Mouse (Mus musculus) lung, embryonic 14.5 days (tissue): ENCODE results near the gene Sec24b. TPM values are rescaled to one million over a fixed set of nuclear protein-coding genes. Genes with fewer than 3 reads are reported as not detected.
A peak's percentile ranks its signal among the peaks of the same experiment; 100 is the strongest.

ENCODE experiments used
- ATAC-seq: fragments of 200-750 bp; cut with Nextera tagmentation; 2 replicates; pipeline ENCODE4 v1.8.0; 2017; ENCODE audit warnings: mild to moderate bottlenecking, moderate TSS enrichment, moderate library complexity; ENCODE audit not compliant: insufficient read depth
- DNase-seq: peaks from one replicate; pipeline ENCODE4 v3.0.0-alpha.2; 2015
- H3K27ac ChIP-seq: fragments of 300-500 bp; sonication (generic); 2 replicates; pipeline ENCODE4 v1.5.1; 2014; ENCODE audit warnings: low read depth, mild to moderate bottlenecking, moderate library complexity
- H3K27me3 ChIP-seq: fragments of 300-500 bp; sonication (generic); 2 replicates; pipeline ENCODE4 v1.6.1; 2014; ENCODE audit warnings: low read length, control low read depth; ENCODE audit not compliant: insufficient read depth
- H3K36me3 ChIP-seq: fragments of 300-500 bp; sonication (generic); 2 replicates; pipeline ENCODE4 v1.6.1; 2014; ENCODE audit warnings: control low read depth; ENCODE audit not compliant: insufficient read depth
- H3K4me1 ChIP-seq: fragments of 300-500 bp; sonication (generic); 2 replicates; pipeline ENCODE4 v1.6.1; 2014; ENCODE audit warnings: antibody characterized with exemption, control low read depth; ENCODE audit not compliant: insufficient read depth
- H3K4me2 ChIP-seq: fragments of 300-500 bp; sonication (generic); 2 replicates; pipeline ENCODE4 v1.6.1; 2014; ENCODE audit warnings: mild to moderate bottlenecking
- H3K4me3 ChIP-seq: fragments of 300-500 bp; sonication (generic); 2 replicates; pipeline ENCODE4 v1.5.1; 2014; ENCODE audit warnings: low read depth, low read length
- H3K9ac ChIP-seq: fragments of 300-500 bp; sonication (generic); 2 replicates; pipeline ENCODE4 v1.6.1; 2014
- H3K9me3 ChIP-seq: fragments of 300-500 bp; sonication (generic); 2 replicates; pipeline ENCODE4 v1.6.1; 2016; ENCODE audit warnings: low read depth, low read length, control low read depth
- CTCF ChIP-seq: IDR thresholded peaks from 2 replicates; pipeline ENCODE4 v1.5.1; 2016; ENCODE audit warnings: antibody characterized with exemption, low read depth
- WGBS: fragments of 180-500 bp; shearing (Covaris S2); extraction: QIAGEN DNeasy Blood & Tissue Kit; methylation state at CpG from one replicate; pipeline ENCODE4 v1.1.7; 2014; 5-methylcytosine and 5-hydroxymethylcytosine counted together
- polyA plus RNA-seq: library from polyadenylated mRNA; unstranded; fragments of >200 nt; fragmentation: Nextera tagmentation; extraction: Ambion mirVana; gene quantifications from 2 replicates; pipeline ENCODE4 v1.2.1, GENCODE M21; 2014

The Sec24b gene
- 38.6 and 46.3 TPM in 2 replicates for polyA plus RNA-seq

DNA sequence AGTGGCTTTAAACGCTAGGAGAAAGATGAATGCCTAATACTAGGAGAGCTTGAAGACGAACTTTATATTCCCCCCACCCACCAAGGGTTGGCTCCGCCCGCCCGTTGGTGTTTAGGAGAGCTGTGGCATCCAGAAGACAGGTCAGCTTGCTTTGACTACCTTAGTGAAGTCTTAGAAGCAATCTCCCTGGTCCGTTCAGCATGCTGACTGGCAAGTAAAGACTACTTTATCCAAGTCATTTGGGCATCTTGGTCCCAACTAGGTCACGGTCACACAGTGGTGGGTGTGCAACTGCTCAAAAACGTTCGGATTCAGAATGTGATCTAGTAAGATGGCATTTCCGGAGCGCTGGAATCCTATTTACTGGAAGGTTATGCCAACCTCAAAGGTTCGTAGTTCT, at the start of gene Sec24b:
Gene Sec24b (minus strand): TSS at position 273 of the 400 bp plus-strand sequence.
- ATAC-seq (0 out of 2 replicates have a peak, but pooled peaks have one; percentile 9), DNase-seq (peak; percentile 64)
- Histone ChIP-seq H3K4me1 (peaks cover 19% of the 10 kb centered on the region; the same call in 1 of the 2 replicates), H3K9ac (peak within 1 kb of the TSS; percentile 95), H3K27ac (peak within 1 kb of the TSS; percentile 97), H3K4me2 (peak within 1 kb of the TSS; percentile 88), H3K4me3 (peak within 1 kb of the TSS; percentile 87), H3K36me3 (peaks cover 4% of the 10 kb centered on the region; the same call in 1 of the 2 replicates), H3K27me3 (no peaks in the 10 kb centered on the region), H3K9me3 (no peaks in the 10 kb centered on the region)
- no peak for TF ChIP-seq CTCF
- WGBS: 8% methylated on average over 12 of the region's 12 CpGs

DNA sequence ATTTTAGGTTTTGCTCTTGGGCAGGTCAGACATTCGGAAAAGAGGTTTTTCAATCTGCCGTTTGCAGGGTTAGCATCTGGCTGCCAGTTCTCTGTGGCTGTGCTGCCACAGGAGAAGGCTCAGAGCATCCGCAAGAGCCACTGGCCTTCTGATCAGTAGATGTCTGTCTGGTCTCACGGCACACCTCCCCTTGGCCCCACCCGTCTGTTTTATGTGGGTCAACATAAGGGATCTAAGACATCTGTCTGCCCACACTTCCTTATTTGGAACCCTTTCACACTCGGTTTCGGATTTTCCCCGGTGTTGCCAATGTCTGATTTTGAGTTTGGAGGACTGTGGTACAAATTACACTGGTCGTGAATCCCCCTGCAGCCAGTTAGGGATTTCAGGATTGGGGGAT, 43.1 kb upstream of the Sec24b start:
- 31% methylated on average over 9 of the region's 9 CpGs for WGBS
- DNase-seq (peak; percentile 66), ATAC-seq (peak; percentile 82)
- H3K4me3 ChIP-seq: no peak overlapping the region
- no peaks in the 10 kb centered on the region for H3K9me3 ChIP-seq
- 0 out of 2 replicates have a peak, but pooled peaks cover 6% of the 10 kb centered on the region for H3K4me1 ChIP-seq
- no peak overlapping the region for H3K27ac ChIP-seq
- H3K9ac ChIP-seq: no peak overlapping the region
- TF ChIP-seq CTCF: no peak
- H3K36me3 ChIP-seq: no peaks in the 10 kb centered on the region
- H3K27me3 ChIP-seq: no peaks in the 10 kb centered on the region
- H3K4me2 ChIP-seq: peak overlapping the region; percentile 42

DNA sequence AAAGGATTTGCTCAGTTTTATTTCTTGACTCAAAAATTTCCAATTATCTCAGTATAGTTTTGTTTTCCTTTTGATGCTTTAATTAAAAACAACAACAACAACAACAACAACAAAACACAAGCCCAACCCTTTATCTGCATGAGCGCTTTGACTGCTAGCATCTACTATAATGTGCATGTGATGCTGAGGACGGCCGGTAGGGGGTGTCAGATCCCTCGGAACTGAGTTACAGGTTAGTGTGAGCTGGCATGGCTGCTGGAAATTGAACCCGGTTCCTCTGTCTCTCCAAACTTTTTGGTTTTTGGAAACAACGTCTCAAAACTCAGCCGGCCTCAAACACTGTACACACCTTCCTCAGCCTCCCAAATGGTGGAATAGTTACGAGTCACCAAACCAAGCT, 42.1 kb upstream of the Sec24b start:
- no peak overlapping the region for H3K27ac ChIP-seq
- WGBS: 70% methylated on average over 8 of the region's 8 CpGs
- DNase-seq (peak; percentile 44), ATAC-seq (no peak)
- H3K9ac ChIP-seq: no peak overlapping the region
- H3K4me1 ChIP-seq: 0 out of 2 replicates have a peak, but pooled peaks cover 6% of the 10 kb centered on the region
- H3K4me3 ChIP-seq: no peak overlapping the region
- no peak overlapping the region for H3K4me2 ChIP-seq
- TF ChIP-seq CTCF: peak; percentile 62
- no peaks in the 10 kb centered on the region for H3K27me3 ChIP-seq
- H3K36me3 ChIP-seq: no peaks in the 10 kb centered on the region
- H3K9me3 ChIP-seq: no peaks in the 10 kb centered on the region

DNA sequence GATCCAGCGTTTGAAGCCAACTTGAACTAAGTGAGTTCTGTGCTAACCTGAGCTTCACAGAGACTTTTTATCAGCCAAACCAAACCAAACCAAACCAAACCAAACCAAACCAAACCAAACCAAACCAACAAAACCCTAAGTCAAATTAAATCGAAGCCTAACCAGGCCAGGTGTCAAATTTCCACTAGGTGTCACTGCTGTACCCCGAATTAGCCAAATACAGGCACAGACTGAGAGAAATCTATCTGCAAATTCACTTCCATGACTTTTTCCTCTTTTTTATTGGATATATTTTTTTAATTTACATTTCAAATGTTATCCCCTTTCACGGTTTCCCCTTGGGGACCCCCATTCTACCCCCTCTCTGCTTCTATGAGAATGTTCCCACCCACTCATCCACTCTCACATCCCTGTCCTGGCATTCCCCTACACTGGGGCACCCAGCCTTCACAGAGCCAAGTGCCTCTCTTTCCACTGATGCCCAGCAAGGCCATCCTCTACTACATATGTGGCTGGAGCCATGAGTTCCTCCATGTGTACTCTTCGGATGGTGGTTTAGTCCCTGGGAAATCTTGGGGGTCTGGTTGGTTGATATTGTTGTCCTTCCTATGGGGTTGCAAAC, 33.9 kb upstream of the Sec24b start:
- peak; percentile 90 for DNase-seq
- no peaks in the 10 kb centered on the region for H3K4me1 ChIP-seq
- no peak overlapping the region for H3K27ac ChIP-seq
- peak; percentile 76 for TF ChIP-seq CTCF
- H3K36me3 ChIP-seq: no peaks in the 10 kb centered on the region
- ATAC-seq: no peak
- no peak overlapping the region for H3K4me3 ChIP-seq
- 44% methylated on average over 5 of the region's 5 CpGs for WGBS
- no peak overlapping the region for H3K4me2 ChIP-seq
- H3K9ac ChIP-seq: no peak overlapping the region
- H3K9me3 ChIP-seq: no peaks in the 10 kb centered on the region
- no peaks in the 10 kb centered on the region for H3K27me3 ChIP-seq

DNA sequence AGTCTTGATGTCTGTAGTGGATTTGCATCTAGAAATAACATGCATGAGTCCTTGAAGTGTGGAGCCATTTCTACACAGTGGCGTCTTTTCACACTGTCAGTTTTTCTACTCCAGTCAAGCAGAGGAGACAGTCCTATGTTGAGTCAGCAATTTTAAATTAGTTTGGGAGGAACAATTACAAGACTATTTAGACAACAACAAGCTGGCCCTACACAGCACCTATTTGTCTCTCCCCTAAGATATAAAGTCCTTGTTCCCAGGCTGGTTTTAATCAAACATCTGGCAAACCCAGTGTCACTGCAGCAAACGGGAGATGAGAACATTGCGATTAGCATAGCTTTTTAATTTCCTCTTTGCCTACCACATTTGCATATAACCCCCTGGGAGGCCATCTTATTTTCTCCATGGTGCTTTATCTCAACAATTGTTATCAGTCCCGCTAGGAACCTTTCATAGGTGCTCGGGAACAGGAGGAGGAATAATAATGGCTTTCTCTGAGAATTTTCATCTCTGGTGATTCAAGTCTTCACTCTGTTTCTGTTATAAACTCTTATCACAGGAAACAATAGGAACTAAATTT, 32.9 kb upstream of the Sec24b start:
- Histone ChIP-seq H3K27me3 (no peaks in the 10 kb centered on the region), H3K9me3 (no peaks in the 10 kb centered on the region), H3K27ac (no peak overlapping the region), H3K4me3 (no peak overlapping the region), H3K9ac (no peak overlapping the region), H3K36me3 (no peaks in the 10 kb centered on the region), H3K4me1 (no peaks in the 10 kb centered on the region), H3K4me2 (no peak overlapping the region)
- no peak for DNase-seq
- ATAC-seq: no peak
- TF ChIP-seq CTCF: no peak
- 74% methylated on average over 5 of the region's 5 CpGs for WGBS

DNA sequence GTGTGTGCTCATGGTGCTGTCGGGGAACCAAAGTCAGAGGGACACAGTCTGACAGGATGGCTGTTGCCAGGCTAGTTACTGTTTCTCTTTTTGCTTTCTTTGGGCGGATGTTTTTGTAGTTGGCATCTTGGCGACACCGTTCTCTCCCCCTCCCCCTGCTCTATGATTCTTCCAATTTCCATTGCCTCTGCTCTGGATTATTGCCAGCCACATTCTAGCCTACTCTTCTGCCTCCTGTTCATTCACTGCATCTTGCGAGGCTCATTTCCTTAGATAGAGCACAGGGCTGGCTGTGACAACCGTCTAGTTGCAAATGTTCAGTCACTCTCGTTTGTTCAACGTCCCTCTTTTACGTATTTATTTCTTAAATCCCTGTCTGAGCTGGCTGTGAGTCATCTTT, 29.1 kb upstream of the Sec24b start:
- 76% methylated on average over 9 of the region's 9 CpGs for WGBS
- Histone ChIP-seq H3K4me3 (no peak overlapping the region), H3K9ac (no peak overlapping the region), H3K27ac (no peak overlapping the region), H3K27me3 (no peaks in the 10 kb centered on the region), H3K4me2 (no peak overlapping the region), H3K36me3 (no peaks in the 10 kb centered on the region), H3K9me3 (no peaks in the 10 kb centered on the region), H3K4me1 (no peaks in the 10 kb centered on the region)
- no peak for ATAC-seq
- TF ChIP-seq CTCF: no peak
- DNase-seq: peak; percentile 12

DNA sequence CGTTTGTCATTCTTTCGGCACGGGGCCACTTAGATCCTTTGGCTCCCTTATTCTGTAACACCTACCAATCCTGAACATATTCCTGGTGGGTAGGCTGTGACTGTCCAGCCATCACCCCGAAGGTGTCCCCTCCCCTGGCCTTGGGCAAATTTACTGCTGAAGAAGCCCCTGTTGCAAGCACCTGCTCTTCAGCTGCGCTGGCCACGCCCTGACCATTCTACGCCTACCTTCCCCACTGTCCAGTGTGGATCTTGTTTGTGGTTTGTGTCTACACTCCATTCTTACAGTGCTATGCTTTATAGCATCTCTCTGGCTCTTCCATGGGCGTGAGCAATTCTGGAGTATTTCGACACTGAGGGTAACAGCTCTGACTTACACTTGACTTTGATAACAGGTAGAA, 27.3 kb upstream of the Sec24b start:
- H3K4me3 ChIP-seq: no peak overlapping the region
- no peak overlapping the region for H3K27ac ChIP-seq
- DNase-seq: no peak
- no peaks in the 10 kb centered on the region for H3K36me3 ChIP-seq
- no peaks in the 10 kb centered on the region for H3K4me1 ChIP-seq
- H3K4me2 ChIP-seq: no peak overlapping the region
- H3K27me3 ChIP-seq: no peaks in the 10 kb centered on the region
- ATAC-seq: no peak
- no peak overlapping the region for H3K9ac ChIP-seq
- TF ChIP-seq CTCF: no peak
- 88% methylated on average over 9 of the region's 9 CpGs for WGBS
- H3K9me3 ChIP-seq: no peaks in the 10 kb centered on the region
